17 mouse cellular contexts compared by ENCODE assay signal in genomic region chr3:115971045-115971785, GRCm38 (mm10). TPM values are rescaled to one million over a fixed set of nuclear protein-coding genes. Genes with fewer than 3 reads are reported as not detected.
DNase-seq lines count a peak whose midpoint lies in the region.
"Had no signal": no experiment of that assay in that cellular context is flagged by ENCODE, and none has a peak within 500 bp of the region (broad histone marks: within the 10 kb centered on the region; RNA-seq: fewer than 3 reads in every experiment).

No protein-coding gene starts in this region.

- DNase-seq in heart, adult 11 months = peak; percentile 66
- no peak for DNase-seq in heart, postnatal 36 days
- peak; percentile 62 for DNase-seq in CD4-positive helper T cell, adult 2 months (ENCODE audit: low read depth, low spot score)
- DNase-seq in T-cell, adult 2 months (ENCODE audit: low spot score) = peak; percentile 61
- DNase-seq in embryo, embryonic 10 days (ENCODE audit: low spot score) = no peak
- no peak for DNase-seq in thymus, postnatal 10 days (ENCODE audit: low spot score in 2 of 2)
- DNase-seq: adrenal gland, postnatal 10 days; B cell, adult 2 months; cerebellum, adult 11 months; cerebellum, adult 2 months; cerebellum, adult 9-11 months; cerebellum, postnatal 25 days; embryo, embryonic 11 days; gastrocnemius, postnatal 25 days; heart, adult 2 months; heart, postnatal 14 days; kidney, adult 11 months had no signal

- intact Hi-C loops in heart, postnatal 36 days (cut with DNase I) = no loop called here

RNA-seq across cellular contexts. Expression of gene Slc30a7, which starts 36.0 kb away (rescaled TPM):
- 10 to 100 TPM; 11.6 to 14.8 TPM for total RNA-seq in heart, postnatal 36 days (2021)

RNA-seq across cellular contexts. Expression of gene Extl2, which starts 36.0 kb away (rescaled TPM):
- 10 to 100 TPM; 14.1 to 14.5 TPM for total RNA-seq in heart, postnatal 36 days (2021)

Comparison
In these comparisons a context has a peak if more than half of its experiments do, and no peak if none do; other contexts are left out.
1. DNase-seq: peak in heart, adult 11 months (single experiment), CD4-positive helper T cell, adult 2 months (single experiment) and T-cell, adult 2 months (single experiment); none in heart, postnatal 36 days (0 of 2), embryo, embryonic 10 days (single experiment) and thymus, postnatal 10 days (0 of 2).